Comparison of ENCODE assay signal across 26 mouse cellular contexts in the genomic region with DNA sequence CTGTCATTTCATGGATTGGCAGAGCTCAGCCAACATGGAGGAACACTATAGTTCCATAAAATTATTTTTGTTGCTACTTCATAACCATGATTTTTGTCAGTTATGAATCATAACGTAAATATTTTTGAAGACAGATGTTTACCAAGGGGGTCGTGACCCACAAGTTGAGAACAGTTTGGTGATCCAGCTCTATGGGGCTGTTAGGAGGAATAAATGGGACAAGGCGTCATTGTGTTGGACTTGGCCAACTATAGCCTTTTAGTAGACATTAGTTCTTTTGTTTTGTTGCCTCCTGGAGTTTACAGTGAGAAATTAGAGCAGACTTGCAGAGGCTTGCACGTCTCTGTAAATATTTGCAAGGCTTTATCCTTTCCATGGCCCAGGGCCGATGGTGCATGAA. TPM values are rescaled to one million over a fixed set of nuclear protein-coding genes. Genes with fewer than 3 reads are reported as not detected.
"Had no signal": no experiment of that assay in that cellular context is flagged by ENCODE, and none has a peak within 500 bp of the region (broad histone marks: within the 10 kb centered on the region; RNA-seq: fewer than 3 reads in every experiment).

No protein-coding gene starts in this region.

- H3K4me2 ChIP-seq: liver, embryonic 11.5 days; midbrain, embryonic 13.5 days; neural tube, embryonic 13.5 days; stomach, embryonic 15.5 days had no signal

- H3K4me1 ChIP-seq: megakaryocyte, embryonic 14.5 days; midbrain, embryonic 10.5 days; midbrain, embryonic 13.5 days; neural tube, embryonic 13.5 days; stomach, embryonic 15.5 days had no signal

- H3K4me3 ChIP-seq: left cerebral cortex, adult 2 months; megakaryocyte, embryonic 14.5 days; midbrain, embryonic 10.5 days; midbrain, embryonic 13.5 days; myocyte; neural tube, embryonic 13.5 days; stomach, embryonic 15.5 days had no signal

- H3K36me3 ChIP-seq: midbrain, embryonic 10.5 days; midbrain, embryonic 13.5 days; neural tube, embryonic 13.5 days; stomach, embryonic 15.5 days had no signal

- H3K27ac ChIP-seq: left cerebral cortex, adult 2 months; liver, embryonic 14.5 days; midbrain, embryonic 10.5 days; midbrain, embryonic 13.5 days; neural tube, embryonic 13.5 days; stomach, embryonic 15.5 days had no signal

- H3K9ac ChIP-seq: liver, embryonic 14.5 days; liver, postnatal 0 days; midbrain, embryonic 13.5 days; neural tube, embryonic 13.5 days; stomach, embryonic 15.5 days had no signal

- DNase-seq: kidney, adult 18-20 months; kidney, adult 9 months; kidney, postnatal 14 days; kidney, postnatal 4 days; liver, postnatal 0 days; lung, postnatal 36 days; right cerebral cortex, adult 18-20 months; right cerebral cortex, postnatal 14 days; right cerebral cortex, postnatal 4 days; thymus, adult 18-20 months; thymus, postnatal 14 days; thymus, postnatal 4 days had no signal

- ATAC-seq: intestine, embryonic 16.5 days; liver, postnatal 0 days; lung, postnatal 0 days; midbrain, embryonic 13.5 days; midbrain, embryonic 16.5 days had no signal

- H3K9me3 ChIP-seq: megakaryocyte, embryonic 14.5 days; midbrain, embryonic 10.5 days; midbrain, embryonic 13.5 days; neural tube, embryonic 13.5 days; stomach, embryonic 15.5 days had no signal

- H3K27me3 ChIP-seq: stomach, embryonic 15.5 days had no signal

RNA-seq across cellular contexts. Expression of a gene that starts 14.5 kb away (rescaled TPM):
- polyA plus RNA-seq: intestine, embryonic 16.5 days; kidney, embryonic 16.5 days; limb, embryonic 11.5 days; liver, embryonic 11.5 days; liver, embryonic 14.5 days; liver, postnatal 0 days; lung, postnatal 0 days; midbrain, embryonic 16.5 days; stomach, embryonic 15.5 days had no signal

RNA-seq across cellular contexts. Expression of a gene that starts 46.7 kb away (rescaled TPM):
- polyA plus RNA-seq: liver, embryonic 11.5 days; liver, embryonic 14.5 days; liver, postnatal 0 days had no signal
